Mouse (Mus musculus) stomach, postnatal 0 days (tissue): ENCODE measurements around the gene Vcp.
A peak's percentile ranks its signal among the peaks of the same experiment; 100 is the strongest.

Source experiments
- CTCF ChIP-seq: IDR thresholded peaks from 2 replicates; pipeline ENCODE4 v1.5.1; 2016; ENCODE audit warnings: antibody characterized with exemption, low read depth, mild to moderate bottlenecking, moderate library complexity
- EP300 ChIP-seq: optimal IDR thresholded peaks from 2 replicates; pipeline ENCODE3; 2016; ENCODE audit warnings: antibody characterized with exemption

DNA sequence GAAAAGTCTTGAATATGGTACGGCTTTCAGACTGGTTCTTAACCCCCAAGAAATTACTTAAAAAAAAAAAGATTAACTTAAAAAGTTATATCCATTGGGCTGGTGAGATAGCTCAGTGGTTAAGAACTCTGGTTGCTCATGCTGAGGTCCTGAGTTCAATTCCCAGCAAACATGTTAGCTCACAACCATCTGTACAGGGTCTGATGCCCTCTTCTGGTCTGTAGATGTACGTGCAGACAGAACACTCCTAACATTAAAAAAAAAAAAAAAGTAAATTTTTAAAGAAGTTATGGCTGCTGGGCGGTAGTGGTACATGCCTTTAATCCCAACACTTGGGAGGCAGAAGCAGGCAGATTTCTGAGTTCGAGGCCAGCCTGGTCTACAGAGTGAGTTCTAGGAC, 22.2 kb downstream of the Vcp start:
- peak; percentile 47; the same call in 1 of the 2 replicates for TF ChIP-seq CTCF
- no peak for TF ChIP-seq EP300
